Mouse (Mus musculus): ENCODE measurements around the gene Pdik1l.

GRCm38 (mm10) chr4:134246719-134247258 is 40.9 kb downstream of the Pdik1l start, which contains the start of gene Gm30191:
- TF ChIP-seq CTCF (conservative IDR thresholded peaks at IDR 0.05; ENCODE audit: insufficient read depth, insufficient read length, low read depth, low read length) (no peak), POLR2A (IDR thresholded peaks at IDR 0.05; ENCODE audit: low read depth, low read length) (no peak)
